Mouse (Mus musculus) heart, embryonic 13.5 days (tissue): ENCODE measurements around the gene Sin3a. TPM values are rescaled to one million over a fixed set of nuclear protein-coding genes. Genes with fewer than 3 reads are reported as not detected.

Experiments
- ATAC-seq: fragments of 200-750 bp; cut with Nextera tagmentation; 2 replicates; pipeline ENCODE4 v1.8.0; 2017; ENCODE audit warnings: moderate TSS enrichment; ENCODE audit not compliant: insufficient number of reproducible peaks, low FRiP score, low TSS enrichment; ENCODE audit errors: extremely low read depth
- H3K27ac ChIP-seq: fragments of 300-500 bp; sonication (generic); replicated peaks from 2 replicates; pipeline ENCODE4 v1.5.1; 2015; ENCODE audit warnings: moderate library complexity, mild to moderate bottlenecking, inconsistent platforms
- H3K27me3 ChIP-seq: fragments of 300-500 bp; sonication (generic); replicated peaks from 2 replicates; pipeline ENCODE4 v1.6.1; 2015; ENCODE audit warnings: mild to moderate bottlenecking, inconsistent platforms
- H3K36me3 ChIP-seq: fragments of 300-500 bp; sonication (generic); 2 replicates; pipeline ENCODE4 v1.6.1; 2015; ENCODE audit warnings: mild to moderate bottlenecking, inconsistent platforms
- H3K4me1 ChIP-seq: fragments of 300-500 bp; sonication (generic); 2 replicates; pipeline ENCODE4 v1.6.1; 2015; ENCODE audit warnings: inconsistent platforms
- H3K4me2 ChIP-seq: fragments of 300-500 bp; sonication (generic); 2 replicates; pipeline ENCODE4 v1.6.1; 2015; ENCODE audit warnings: inconsistent platforms, mild to moderate bottlenecking, moderate library complexity
- H3K4me3 ChIP-seq: fragments of 300-500 bp; sonication (generic); 2 replicates; pipeline ENCODE4 v1.5.1; 2015; ENCODE audit warnings: moderate library complexity, mild to moderate bottlenecking, inconsistent platforms
- H3K9ac ChIP-seq: fragments of 300-500 bp; sonication (generic); 2 replicates; pipeline ENCODE4 v1.6.1; 2015; ENCODE audit warnings: inconsistent platforms, mild to moderate bottlenecking, moderate library complexity
- H3K9me3 ChIP-seq: fragments of 300-500 bp; sonication (generic); 2 replicates; pipeline ENCODE4 v1.6.1; 2016; ENCODE audit warnings: inconsistent platforms
- WGBS: fragments of 180-500 bp; shearing (Covaris S2); methylation state at CpG from one replicate; pipeline ENCODE4 v1.1.7; 2015; ENCODE audit warnings: mixed read lengths; 5-methylcytosine and 5-hydroxymethylcytosine counted together
- polyA plus RNA-seq: library from polyadenylated mRNA; unstranded; fragments of >200 nt; fragmentation: Nextera tagmentation; extraction: Ambion mirVana; gene quantifications from 2 replicates; pipeline ENCODE4 v1.2.1, GENCODE M21; 2015

Gene Sin3a
- polyA plus RNA-seq, 1 experiment from 2014 or later = 22.1 TPM

GRCm38 (mm10) chr9:57074822-57075603 is 3.2 kb downstream of the Sin3a start:
- Histone ChIP-seq H3K36me3 (no peaks in the 10 kb centered on the region), H3K9ac (peak overlapping the region; percentile 87), H3K4me2 (peak overlapping the region; percentile 81), H3K27me3 (no peaks in the 10 kb centered on the region), H3K27ac (peak overlapping the region; percentile 95), H3K9me3 (no peaks in the 10 kb centered on the region), H3K4me3 (peak overlapping the region; percentile 90), H3K4me1 (peaks cover 35% of the 10 kb centered on the region)
- no peak for ATAC-seq
- 8% methylated on average over 17 of the region's 17 CpGs for WGBS

DNA sequence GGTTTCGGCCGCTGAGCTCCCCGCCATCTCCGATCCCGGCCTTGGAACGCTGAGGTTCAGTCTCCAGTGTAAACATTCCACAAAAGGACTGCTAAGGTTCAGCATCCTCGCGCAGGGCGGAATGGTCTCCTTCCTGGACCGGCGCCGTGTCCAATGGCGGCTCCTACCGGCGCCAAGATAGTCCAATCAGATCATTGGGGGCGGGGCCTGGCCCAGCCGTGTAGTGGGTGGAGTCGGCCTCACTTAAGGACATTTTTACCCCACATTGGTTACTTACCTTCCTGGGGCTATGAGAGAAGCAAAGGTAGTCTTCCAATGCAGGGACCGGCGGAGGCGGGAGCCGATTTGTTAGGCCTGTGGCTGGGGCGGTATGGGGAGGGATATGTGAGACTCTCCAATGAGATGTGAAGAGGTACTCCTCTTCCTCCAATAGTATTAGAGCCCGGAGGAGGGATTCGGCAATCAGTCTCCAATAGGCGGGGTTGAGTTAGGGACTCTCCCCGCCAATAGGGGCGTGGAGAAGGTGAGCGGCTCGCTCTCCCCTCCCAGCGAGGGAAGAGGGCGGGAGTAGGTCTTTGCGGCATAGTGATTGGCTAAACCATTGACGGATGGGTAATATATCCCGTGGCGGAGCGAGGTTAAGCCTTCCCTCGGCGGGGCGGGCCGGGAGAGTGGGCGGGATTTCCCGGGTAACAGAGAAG is 4.0 kb downstream of the Sin3a start:
- H3K36me3 ChIP-seq = no peaks in the 10 kb centered on the region
- H3K4me3 ChIP-seq = peak overlapping the region; percentile 90
- H3K27ac ChIP-seq = peak overlapping the region; percentile 99
- H3K27me3 ChIP-seq = no peaks in the 10 kb centered on the region
- no peaks in the 10 kb centered on the region for H3K9me3 ChIP-seq
- peak overlapping the region; percentile 81 for H3K4me2 ChIP-seq
- peak; percentile 80 for ATAC-seq
- H3K4me1 ChIP-seq = peaks cover 33% of the 10 kb centered on the region
- WGBS = under 1% methylated on average over 43 of the region's 43 CpGs
- H3K9ac ChIP-seq = peak overlapping the region; percentile 96

GRCm38 (mm10) chr9:57076701-57077660 is 5.1 kb downstream of the Sin3a start:
- Histone ChIP-seq H3K4me1 (peaks cover 28% of the 10 kb centered on the region), H3K9ac (peak overlapping the region; percentile 96), H3K4me2 (peak overlapping the region; percentile 81), H3K4me3 (peak overlapping the region; percentile 90), H3K9me3 (no peaks in the 10 kb centered on the region), H3K27ac (peak overlapping the region; percentile 99), H3K27me3 (no peaks in the 10 kb centered on the region), H3K36me3 (no peaks in the 10 kb centered on the region)
- WGBS = under 1% methylated on average over 69 of the region's 72 CpGs
- peak; percentile 42 for ATAC-seq

GRCm38 (mm10) chr9:57082236-57082635 is 10.4 kb downstream of the Sin3a start:
- no peak overlapping the region for H3K9ac ChIP-seq
- no peak overlapping the region for H3K4me3 ChIP-seq
- H3K9me3 ChIP-seq = no peaks in the 10 kb centered on the region
- H3K27me3 ChIP-seq = no peaks in the 10 kb centered on the region
- peaks cover 18% of the 10 kb centered on the region for H3K4me1 ChIP-seq
- H3K27ac ChIP-seq = no peak overlapping the region
- no peak overlapping the region for H3K4me2 ChIP-seq
- no peak for ATAC-seq
- WGBS = 69% methylated on average over 3 of the region's 3 CpGs
- H3K36me3 ChIP-seq = peaks cover 33% of the 10 kb centered on the region

DNA sequence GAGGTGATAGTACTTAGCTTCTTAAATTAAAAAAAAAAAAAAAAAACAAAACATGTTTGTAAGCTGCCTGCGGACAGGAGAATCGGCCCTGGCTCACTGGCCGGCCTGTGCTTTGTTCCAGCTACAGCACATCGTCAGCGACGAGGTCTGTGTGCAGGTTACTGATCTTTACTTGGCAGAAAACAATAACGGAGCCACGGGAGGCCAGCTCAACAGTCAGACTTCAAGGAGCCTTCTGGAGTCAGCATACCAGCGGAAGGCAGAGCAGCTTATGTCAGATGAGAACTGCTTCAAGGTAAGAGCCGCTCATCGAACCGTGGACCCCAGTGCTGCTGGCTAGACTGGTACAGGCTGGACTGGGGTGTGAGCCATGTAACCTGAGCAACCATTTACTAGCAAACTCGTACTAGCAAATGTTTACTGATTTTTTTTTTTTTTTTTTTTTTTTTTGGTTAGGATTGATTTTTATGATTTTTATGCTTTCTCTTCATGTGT is 45.5 kb downstream of the Sin3a start:
- ATAC-seq = no peak
- Histone ChIP-seq H3K9ac (no peak overlapping the region), H3K4me2 (no peak overlapping the region), H3K9me3 (no peaks in the 10 kb centered on the region), H3K27ac (no peak overlapping the region), H3K4me3 (no peak overlapping the region), H3K27me3 (no peaks in the 10 kb centered on the region), H3K36me3 (peaks cover 96% of the 10 kb centered on the region), H3K4me1 (no peaks in the 10 kb centered on the region)
- WGBS = 93% methylated on average over 13 of the region's 13 CpGs

DNA sequence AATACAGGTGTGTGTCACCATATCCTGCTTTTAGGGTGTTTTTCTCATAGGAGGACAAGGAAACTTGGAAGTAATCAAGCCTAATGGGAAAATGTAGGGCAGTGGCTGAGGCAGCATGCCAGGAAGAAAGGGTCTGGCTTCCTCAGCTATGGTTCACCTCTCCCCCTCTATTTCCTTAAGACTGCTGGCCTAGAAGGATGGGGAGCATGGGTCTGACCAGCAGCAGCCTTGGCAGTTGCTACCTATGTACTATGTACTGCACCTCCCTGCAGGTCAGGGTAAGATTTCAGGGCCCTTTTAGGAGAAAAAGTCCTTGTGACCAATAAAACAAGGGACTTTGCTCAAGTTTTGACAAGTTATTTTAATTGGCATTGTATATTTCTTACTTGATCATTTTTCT is 57.8 kb downstream of the Sin3a start:
- Histone ChIP-seq H3K36me3 (peaks cover 61% of the 10 kb centered on the region), H3K9me3 (no peaks in the 10 kb centered on the region), H3K4me3 (peak overlapping the region; percentile 89), H3K4me1 (peaks cover 15% of the 10 kb centered on the region), H3K27ac (no peak overlapping the region), H3K4me2 (peak overlapping the region; percentile 95), H3K27me3 (no peaks in the 10 kb centered on the region), H3K9ac (peak overlapping the region; percentile 92)
- no peak for ATAC-seq

- Histone ChIP-seq H3K4me3 (peak within 1 kb of the TSS; percentile 89), H3K27me3 (no peaks in the 10 kb centered on the region), H3K4me1 (peaks cover 15% of the 10 kb centered on the region), H3K9me3 (no peaks in the 10 kb centered on the region), H3K9ac (peak within 1 kb of the TSS; percentile 92), H3K27ac (peak within 1 kb of the TSS; percentile 98), H3K4me2 (peak within 1 kb of the TSS; percentile 95), H3K36me3 (peaks cover 61% of the 10 kb centered on the region)
- ATAC-seq = peak; percentile 88
- under 1% methylated on average over 58 of the region's 58 CpGs for WGBS
Observed at GRCm38 (mm10) chr9:57130577-57131433, 59.0 kb downstream of the Sin3a start, which contains the start of gene Man2c1. Gene Man2c1 (plus strand): TSS chr9:57130690.

GRCm38 (mm10) chr9:57137246-57137645 is 65.4 kb downstream of the Sin3a start:
- H3K27ac ChIP-seq = no peak overlapping the region
- no peaks in the 10 kb centered on the region for H3K9me3 ChIP-seq
- ATAC-seq = no peak
- H3K27me3 ChIP-seq = no peaks in the 10 kb centered on the region
- H3K4me1 ChIP-seq = no peaks in the 10 kb centered on the region
- H3K36me3 ChIP-seq = peaks cover 91% of the 10 kb centered on the region
- H3K4me3 ChIP-seq = no peak overlapping the region
- no peak overlapping the region for H3K9ac ChIP-seq
- H3K4me2 ChIP-seq = no peak overlapping the region
- 85% methylated on average over 6 of the region's 6 CpGs for WGBS

GRCm38 (mm10) chr9:57137777-57138176 is 65.9 kb downstream of the Sin3a start:
- no peaks in the 10 kb centered on the region for H3K27me3 ChIP-seq
- no peaks in the 10 kb centered on the region for H3K4me1 ChIP-seq
- H3K36me3 ChIP-seq = peaks cover 89% of the 10 kb centered on the region
- H3K9me3 ChIP-seq = no peaks in the 10 kb centered on the region
- no peak overlapping the region for H3K4me2 ChIP-seq
- no peak overlapping the region for H3K27ac ChIP-seq
- no peak overlapping the region for H3K4me3 ChIP-seq
- 81% methylated on average over 9 of the region's 9 CpGs for WGBS
- H3K9ac ChIP-seq = no peak overlapping the region
- no peak for ATAC-seq

- Histone ChIP-seq H3K9me3 (no peaks in the 10 kb centered on the region), H3K4me2 (no peak overlapping the region), H3K4me1 (no peaks in the 10 kb centered on the region), H3K27ac (no peak overlapping the region), H3K4me3 (no peak overlapping the region), H3K27me3 (no peaks in the 10 kb centered on the region), H3K9ac (no peak overlapping the region), H3K36me3 (peaks cover 87% of the 10 kb centered on the region)
- WGBS = 91% methylated on average over 6 of the region's 6 CpGs
- ATAC-seq = no peak
Observed at GRCm38 (mm10) chr9:57138507-57138906, 66.7 kb downstream of the Sin3a start.
